Comparison of ENCODE assay signal across 10 mouse cellular contexts in genomic region chr7:139139921-139140461, GRCm38 (mm10). TPM values are rescaled to one million over a fixed set of nuclear protein-coding genes. Genes with fewer than 3 reads are reported as not detected.
A peak's percentile ranks its signal among the peaks of the same experiment; 100 is the strongest.
DNase-seq lines count a peak whose midpoint lies in the region; ATAC-seq and TF ChIP-seq lines count a peak whose summit lies in the region.
"Had no signal": no experiment of that assay in that cellular context is flagged by ENCODE, and none has a peak within 500 bp of the region (broad histone marks: within the 10 kb centered on the region; RNA-seq: fewer than 3 reads in every experiment).

No protein-coding gene starts in this region.

- ATAC-seq in embryonic facial prominence, embryonic 15.5 days (ENCODE audit: insufficient number of reproducible peaks, low FRiP score, low TSS enrichment, low read depth): peak; percentile 71
- no peak for ATAC-seq in limb, embryonic 12.5 days (ENCODE audit: insufficient number of reproducible peaks, insufficient read depth, low FRiP score, low TSS enrichment, low read depth)

- H3K36me3 ChIP-seq in embryonic facial prominence, embryonic 15.5 days: no peaks in the 10 kb centered on the region
- H3K36me3 ChIP-seq in limb, embryonic 12.5 days: no peaks in the 10 kb centered on the region

- H3K4me2 ChIP-seq in embryonic facial prominence, embryonic 15.5 days (replicated peaks): peak overlapping the region; percentile 10; the same call in 1 of the 2 replicates
- no peak overlapping the region for H3K4me2 ChIP-seq in limb, embryonic 12.5 days
- H3K4me2 ChIP-seq: lung, embryonic 14.5 days had no signal

- no peaks in the 10 kb centered on the region for H3K9me3 ChIP-seq in embryonic facial prominence, embryonic 15.5 days (replicated peaks)
- no peaks in the 10 kb centered on the region for H3K9me3 ChIP-seq in limb, embryonic 12.5 days

- H3K9ac ChIP-seq in embryonic facial prominence, embryonic 15.5 days: no peak overlapping the region
- H3K9ac ChIP-seq in limb, embryonic 12.5 days (replicated peaks): no peak overlapping the region
- H3K9ac ChIP-seq: lung, embryonic 14.5 days had no signal

- TF ChIP-seq CTCF in layer of hippocampus, adult 2 months (conservative IDR thresholded peaks at IDR 0.05): peak; percentile 57

- H3K4me3 ChIP-seq in layer of hippocampus, adult 2 months: no peak overlapping the region
- H3K4me3 ChIP-seq in embryonic facial prominence, embryonic 15.5 days (replicated peaks): no peak overlapping the region
- no peak overlapping the region for H3K4me3 ChIP-seq in limb, embryonic 12.5 days (replicated peaks)

- H3K27me3 ChIP-seq in embryonic facial prominence, embryonic 15.5 days: no peaks in the 10 kb centered on the region
- peaks cover 6% of the 10 kb centered on the region; the same call in 1 of the 2 replicates for H3K27me3 ChIP-seq in limb, embryonic 12.5 days

- WGBS in embryonic facial prominence, embryonic 15.5 days: 9% methylated on average over 11 of the region's 11 CpGs
- 7% methylated on average over 11 of the region's 11 CpGs for WGBS in limb, embryonic 12.5 days

- no peak for DNase-seq in layer of hippocampus, adult 2 months (ENCODE audit: low spot score in 2 of 2)
- DNase-seq in layer of hippocampus, postnatal 10 days (ENCODE audit: low spot score in 2 of 2): no peak
- DNase-seq in retina, postnatal 1 day: peak; percentile 92
- DNase-seq in heart, adult 11 months: no peak
- no peak for DNase-seq in spleen, adult 12 weeks (ENCODE audit: low spot score)
- DNase-seq in thymus, postnatal 4 days: no peak
- DNase-seq: kidney, adult 2 months; lung, embryonic 14.5 days had no signal

- peak overlapping the region; percentile 62 for H3K27ac ChIP-seq in layer of hippocampus, adult 2 months
- peak overlapping the region; percentile 39; the same call in 1 of the 2 replicates for H3K27ac ChIP-seq in embryonic facial prominence, embryonic 15.5 days (replicated peaks)
- H3K27ac ChIP-seq in limb, embryonic 12.5 days: peak overlapping the region; percentile 47; the same call in 1 of the 2 replicates

- H3K4me1 ChIP-seq in embryonic facial prominence, embryonic 15.5 days: peaks cover 16% of the 10 kb centered on the region
- peaks cover 24% of the 10 kb centered on the region for H3K4me1 ChIP-seq in limb, embryonic 12.5 days (replicated peaks)

RNA-seq across cellular contexts. Expression of gene Dpysl4, which starts 54.2 kb away (rescaled TPM):
- 10 to 100 TPM; 51.5 to 52.0 TPM for total RNA-seq in layer of hippocampus, adult 2 months (2021)
- total RNA-seq in layer of hippocampus, postnatal 10 days (2021): 100 to 1,000 TPM; 117 to 125 TPM
- 19.1 and 21.1 TPM in 2 replicates for polyA plus RNA-seq in embryonic facial prominence, embryonic 15.5 days (2015; fragmentation: Nextera tagmentation; extraction: Ambion mirVana)
- 34.4 and 34.9 TPM in 2 replicates for polyA plus RNA-seq in limb, embryonic 12.5 days (2016; fragmentation: Nextera tagmentation; extraction: Ambion mirVana)
